Mouse (Mus musculus): ENCODE results near the gene Dnajb2.

GRCm38 (mm10) chr1:75262969-75263951 lies 27.1 kb downstream of the Dnajb2 start:
- no peak for TF ChIP-seq CTCF (IDR thresholded peaks at IDR 0.05; ENCODE audit: extremely low read depth, insufficient read depth, insufficient read length, insufficient replicate concordance)
- no peak for TF ChIP-seq POLR2A (IDR thresholded peaks at IDR 0.05; ENCODE audit: low read depth, low read length)
